Mouse (Mus musculus) liver (tissue): Measurements from ENCODE around the gene Ccdc187.
A peak's percentile ranks its signal among the peaks of the same experiment; 100 is the strongest.

ENCODE experiments used
- DNase-seq: peaks from one replicate; pipeline ENCODE4 v3.0.0-alpha.2; 2020; ENCODE audit warnings: mixed read lengths

The Ccdc187 gene

GRCm38 (mm10) chr2:26205761-26206160, 88.6 kb downstream of the Ccdc187 start:
- no peak for DNase-seq

- DNase-seq = peak; percentile 45
Measured at GRCm38 (mm10) chr2:26205126-26205525, 89.2 kb downstream of the Ccdc187 start.

GRCm38 (mm10) chr2:26202849-26203475, 91.4 kb downstream of the Ccdc187 start:
- DNase-seq = no peak

DNA sequence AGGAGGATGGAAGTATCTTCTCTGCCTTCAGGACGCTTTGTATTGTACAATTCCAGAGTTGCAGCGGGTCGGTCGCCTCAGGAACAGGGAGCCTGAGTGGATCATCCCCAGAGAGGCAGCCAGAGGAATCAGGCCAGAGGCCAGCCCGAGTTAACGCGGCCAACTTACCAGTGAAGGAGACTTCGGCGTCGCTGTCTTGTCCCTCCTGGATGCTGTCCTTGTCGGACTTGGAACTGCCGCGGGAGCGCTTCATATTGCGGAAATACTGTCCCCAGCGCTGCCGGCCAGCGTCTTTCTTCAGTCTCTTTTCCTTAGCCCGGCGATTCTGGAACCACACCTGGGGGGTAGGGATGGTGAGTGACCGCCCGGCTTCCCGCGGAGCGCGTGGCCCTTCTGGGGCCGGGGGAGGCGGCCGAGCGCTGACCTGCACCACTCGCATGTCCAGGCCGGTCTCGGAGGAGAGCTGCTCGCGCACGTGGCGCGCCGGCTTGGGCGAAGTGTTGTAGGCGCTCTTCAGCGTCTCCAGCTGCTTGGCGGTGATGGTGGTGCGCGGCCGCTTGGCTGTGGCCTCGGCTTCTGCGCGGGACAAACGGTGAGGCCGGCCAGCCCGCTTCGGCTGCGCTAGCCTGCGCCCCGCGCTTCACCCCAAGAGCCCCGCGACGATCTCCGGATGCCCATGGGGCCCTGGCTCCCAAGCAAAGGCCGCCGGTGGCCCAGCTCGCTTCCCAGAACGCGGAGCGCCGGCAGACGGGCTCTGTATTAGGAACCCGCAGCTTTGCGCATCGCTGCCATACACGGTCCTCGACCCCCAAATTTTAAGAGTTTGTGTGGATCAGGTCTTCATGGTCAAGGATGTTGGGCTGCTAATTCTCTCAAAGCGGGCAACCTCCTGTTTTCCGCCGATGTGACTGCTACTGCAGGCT, 92.2 kb downstream of the Ccdc187 start:
- DNase-seq = no peak

DNA sequence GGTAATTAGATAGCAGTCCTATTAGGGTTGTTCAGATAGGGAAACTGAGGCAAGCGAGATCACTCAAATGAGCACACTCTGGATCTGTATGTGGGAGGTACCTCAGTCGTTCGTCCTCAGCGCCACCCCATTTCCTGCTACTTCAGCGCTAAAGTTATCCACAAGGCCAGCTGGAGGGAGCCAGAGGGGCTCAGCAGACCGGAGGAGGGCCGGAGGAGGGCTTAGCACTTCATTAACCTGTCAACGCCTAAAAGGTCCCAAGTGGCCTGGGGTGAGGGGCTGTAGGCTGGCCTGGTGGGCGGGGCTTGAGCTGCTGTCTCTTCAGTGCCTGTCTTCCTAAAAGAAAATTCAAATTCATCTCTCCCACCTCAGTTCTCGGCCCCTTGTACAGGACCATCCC, 95.9 kb downstream of the Ccdc187 start:
- no peak for DNase-seq

DNA sequence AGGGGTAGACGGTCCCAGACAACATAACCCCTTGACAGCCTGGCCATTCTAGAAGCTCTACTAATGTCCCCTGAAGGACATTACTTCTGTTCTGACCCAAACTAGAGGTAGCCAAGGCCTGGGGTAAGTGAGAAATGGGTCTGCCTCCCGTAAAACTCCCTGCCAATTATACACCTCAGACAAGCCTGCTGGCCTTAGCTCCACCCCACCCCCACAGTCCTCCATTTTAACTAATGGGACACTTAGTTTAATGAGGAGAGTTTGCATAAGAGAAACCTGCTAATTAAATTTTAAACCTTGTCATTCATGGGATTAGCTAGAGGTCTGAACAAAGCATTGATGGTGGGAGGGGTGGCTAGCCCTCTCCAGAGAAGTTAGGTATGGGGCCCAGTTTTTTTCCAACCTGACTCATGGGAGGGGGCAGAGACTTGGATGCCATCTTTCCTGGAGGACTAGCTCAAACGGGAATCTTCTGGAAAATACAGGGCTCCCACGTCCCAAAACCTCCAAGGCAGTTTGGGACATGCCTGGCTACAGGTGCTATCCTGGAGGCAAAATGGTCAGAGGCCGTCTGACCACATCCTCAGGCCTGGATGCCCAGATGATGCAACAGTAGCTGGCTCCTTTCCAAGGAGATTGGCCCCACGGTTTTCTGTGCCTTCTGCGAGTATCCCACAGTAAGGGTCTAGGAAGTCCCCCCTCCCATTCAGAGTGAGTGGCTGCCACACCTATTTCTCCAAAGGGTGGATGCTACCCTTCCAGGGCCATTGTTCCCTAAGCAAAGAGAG, 99.6 kb downstream of the Ccdc187 start:
- no peak for DNase-seq
